Mouse (Mus musculus): ENCODE measurements at regions not wholly inside any gene's neighbourhood (a gene's known extent, or its start where the extent isn't known, plus 50 kb on each side); places are given as distances from the start of the nearest gene placed in this dataset.

- TF ChIP-seq CTCF (IDR thresholded peaks at IDR 0.05; ENCODE audit: extremely low read depth, insufficient read depth, low read length) (no peak), POLR2A (IDR thresholded peaks at IDR 0.05; ENCODE audit: extremely low read depth, insufficient read depth, low read length) (no peak)
These were observed 110.1 kb downstream of the Kcnk1 start for GRCm38 (mm10) chr8:126105043-126105442.

Measured in cortical plate, adult 2 months (tissue).